In genomic region chr5:113924608-113925007, GRCm38 (mm10) we compare ENCODE assay signal across 21 mouse cellular contexts. TPM values are rescaled to one million over a fixed set of nuclear protein-coding genes. Genes with fewer than 3 reads are reported as not detected.
A peak's percentile ranks its signal among the peaks of the same experiment; 100 is the strongest.
DNase-seq lines count a peak whose midpoint lies in the region; ATAC-seq and TF ChIP-seq lines count a peak whose summit lies in the region.
"Had no signal": no experiment of that assay in that cellular context is flagged by ENCODE, and none has a peak within 500 bp of the region (broad histone marks: within the 10 kb centered on the region; RNA-seq: fewer than 3 reads in every experiment).

No protein-coding gene starts in this region.

- DNase-seq in liver, postnatal 0 days, result no peak
- no peak for DNase-seq in urinary bladder, postnatal 4 days (ENCODE audit: low spot score in 2 of 2)
- no peak for DNase-seq in B cell, adult 2 months
- DNase-seq in right cerebral cortex, adult 18-20 months, result no peak
- DNase-seq: adrenal gland, postnatal 14 days; cerebellum, adult 11-12 months; cerebellum, adult 9-10 months; cerebellum, postnatal 25 days; forebrain, postnatal 0 days; gastrocnemius, postnatal 14 days; heart, postnatal 36 days had no signal

- H3K4me3 ChIP-seq in megakaryocyte, embryonic 14.5 days (replicated peaks), result peak overlapping the region; percentile 17
- H3K4me3 ChIP-seq in liver, postnatal 0 days (ENCODE audit: low read depth, low read length), result no peak overlapping the region
- H3K4me3 ChIP-seq: embryonic facial prominence, embryonic 13.5 days; forebrain, embryonic 12.5 days; heart, embryonic 13.5 days; hindbrain, embryonic 15.5 days had no signal

- no peak for TF ChIP-seq CTCF in liver, postnatal 0 days (IDR thresholded peaks at IDR 0.05; ENCODE audit: low read depth)

- H3K4me2 ChIP-seq in liver, postnatal 0 days (ENCODE audit: low read depth, low read length), result no peak overlapping the region
- H3K4me2 ChIP-seq: embryonic facial prominence, embryonic 13.5 days; forebrain, embryonic 12.5 days; heart, embryonic 13.5 days; hindbrain, embryonic 15.5 days had no signal

- peaks cover 21% of the 10 kb centered on the region for H3K36me3 ChIP-seq in megakaryocyte, embryonic 14.5 days (replicated peaks; ENCODE audit: low read length)
- no peaks in the 10 kb centered on the region for H3K36me3 ChIP-seq in liver, postnatal 0 days (replicated peaks; ENCODE audit: insufficient read depth, low read length)
- H3K36me3 ChIP-seq: embryonic facial prominence, embryonic 13.5 days; forebrain, embryonic 12.5 days; heart, embryonic 13.5 days; hindbrain, embryonic 15.5 days had no signal

- peak; percentile 16; the same call in 1 of the 2 replicates for TF ChIP-seq EP300 in liver, postnatal 0 days (IDR thresholded peaks at IDR 0.05; ENCODE audit: low read depth)

- 45% methylated on average over 4 of the region's 4 CpGs for WGBS in liver, postnatal 0 days (ENCODE audit: insufficient replicate concordance)

- no peaks in the 10 kb centered on the region for H3K27me3 ChIP-seq in megakaryocyte, embryonic 14.5 days (replicated peaks)
- no peaks in the 10 kb centered on the region for H3K27me3 ChIP-seq in liver, postnatal 0 days (ENCODE audit: insufficient read depth, low read length)
- H3K27me3 ChIP-seq: embryonic facial prominence, embryonic 13.5 days; forebrain, embryonic 12.5 days; heart, embryonic 13.5 days; hindbrain, embryonic 15.5 days; Patski had no signal

- peaks cover 56% of the 10 kb centered on the region for H3K4me1 ChIP-seq in megakaryocyte, embryonic 14.5 days
- H3K4me1 ChIP-seq in liver, postnatal 0 days (ENCODE audit: insufficient read depth), result no peaks in the 10 kb centered on the region

- ATAC-seq in megakaryocyte, adult 5-6 weeks (ENCODE audit: poor library complexity, severe bottlenecking), result no peak
- peak; percentile 68 for ATAC-seq in granulocyte monocyte progenitor cell, adult 5-6 weeks (replicated peaks; ENCODE audit: poor library complexity, severe bottlenecking)
- ATAC-seq in liver, postnatal 0 days, result no peak
- ATAC-seq: activated CD4-positive, CD25-positive, alpha-beta regulatory T cell, adult 4 months; CD4-positive, CD25-positive, alpha-beta regulatory T cell, adult 4 months; forebrain, postnatal 0 days; Patski had no signal

- H3K9me3 ChIP-seq in megakaryocyte, embryonic 14.5 days, result peaks cover 20% of the 10 kb centered on the region
- no peaks in the 10 kb centered on the region for H3K9me3 ChIP-seq in liver, postnatal 0 days (ENCODE audit: low read length)
- H3K9me3 ChIP-seq: forebrain, embryonic 12.5 days; hindbrain, embryonic 15.5 days had no signal

- H3K9ac ChIP-seq in liver, postnatal 0 days (replicated peaks), result no peak overlapping the region
- H3K9ac ChIP-seq: embryonic facial prominence, embryonic 13.5 days; forebrain, embryonic 12.5 days; forebrain, postnatal 0 days; heart, embryonic 13.5 days; hindbrain, embryonic 15.5 days had no signal

- H3K27ac ChIP-seq in liver, postnatal 0 days (ENCODE audit: low read depth), result no peak overlapping the region
- H3K27ac ChIP-seq: embryonic facial prominence, embryonic 13.5 days; forebrain, embryonic 12.5 days; heart, embryonic 13.5 days; hindbrain, embryonic 15.5 days had no signal

RNA-seq across cellular contexts. Expression of gene Coro1c, which starts 16.1 kb away (rescaled TPM):
- 132 and 208 TPM in 2 replicates for polyA plus RNA-seq in megakaryocyte, embryonic 14.5 days (2012; ENCODE audit: insufficient read depth, low replicate concordance)
- 93.2 and 103 TPM in 2 replicates for total RNA-seq in megakaryocyte, adult 5-6 weeks (2015)
- total RNA-seq in megakaryocyte, adult 5-6 weeks (2017), result 141 and 145 TPM in 2 replicates
- 55.8 and 64.9 TPM in 2 replicates for total RNA-seq in granulocyte monocyte progenitor cell, adult 5-6 weeks (2014; fragmentation: Nextera tagmentation)
- 80.5 and 102 TPM in 2 replicates for total RNA-seq in granulocyte monocyte progenitor cell, adult 5-6 weeks (2017)
- 23.6 and 27.6 TPM in 2 replicates for polyA plus RNA-seq in liver, postnatal 0 days (2015; fragmentation: Nextera tagmentation; extraction: Ambion mirVana)
